Mouse (Mus musculus) small intestine, adult 2 months (tissue): ENCODE measurements around the gene Rap1gap2.

Source experiments
- CTCF ChIP-seq: fragments of 200-500 bp; IDR thresholded peaks from 2 replicates; pipeline ENCODE4 v1.5.1; 2012; ENCODE audit warnings: low read depth, mild to moderate bottlenecking, control low read depth, inconsistent platforms, low read length, moderate library complexity, mixed read lengths; ENCODE audit not compliant: insufficient replicate concordance, insufficient read length; ENCODE audit errors: extremely low read depth
- POLR2A ChIP-seq: fragments of 200-500 bp; IDR thresholded peaks from 2 replicates; pipeline ENCODE4 v1.6.1; 2012; ENCODE audit warnings: low read depth, mild to moderate bottlenecking, control low read depth, inconsistent platforms, low read length, moderate library complexity

DNA sequence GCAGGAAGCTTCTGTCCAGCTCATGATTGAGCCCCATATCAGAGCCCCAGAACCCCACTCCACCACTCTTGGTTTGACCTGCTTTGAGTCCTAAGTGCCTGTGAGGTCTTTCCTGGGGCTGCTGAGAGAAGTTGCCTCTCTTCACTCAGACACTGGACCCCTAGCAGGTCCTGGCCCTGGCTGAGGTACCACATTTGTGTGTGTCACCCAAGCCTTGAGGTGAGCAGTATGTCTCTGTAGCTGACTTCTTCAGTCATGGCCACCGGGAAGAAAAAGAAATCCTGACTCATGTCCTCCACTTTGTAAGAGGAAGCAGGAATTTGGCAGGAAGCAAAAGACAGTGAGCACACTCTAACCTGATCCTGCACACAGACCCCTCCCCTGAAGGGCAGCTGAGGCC lies 28.9 kb upstream of the Rap1gap2 start:
- TF ChIP-seq CTCF (no peak), POLR2A (no peak)
